In the genomic region with DNA sequence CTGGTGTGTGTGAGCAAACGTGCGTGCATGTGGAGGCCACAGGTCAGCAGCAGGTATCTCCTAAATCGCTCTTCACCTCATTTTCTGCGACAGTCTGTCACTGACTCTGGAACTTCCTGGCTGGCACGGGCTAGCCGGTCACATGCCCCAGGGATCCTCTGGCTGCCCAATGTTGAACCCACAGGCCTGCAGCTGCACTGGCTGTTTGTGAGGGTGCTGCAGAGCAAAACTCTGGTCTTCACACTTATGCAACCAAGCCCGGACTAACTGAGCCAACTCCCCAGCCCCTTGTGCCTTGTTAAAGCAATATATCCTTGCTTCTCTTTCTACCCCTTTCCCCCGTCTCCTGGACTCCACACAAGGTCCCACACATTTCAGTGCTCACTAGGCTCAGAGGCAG, we compare ENCODE assay signal across 9 mouse cellular contexts. TPM values are rescaled to one million over a fixed set of nuclear protein-coding genes. Genes with fewer than 3 reads are reported as not detected.
DNase-seq lines count a peak whose midpoint lies in the region; ATAC-seq and TF ChIP-seq lines count a peak whose summit lies in the region.
"Had no signal": no experiment of that assay in that cellular context is flagged by ENCODE, and none has a peak within 500 bp of the region (broad histone marks: within the 10 kb centered on the region; RNA-seq: fewer than 3 reads in every experiment).

No protein-coding gene starts in this region.

- peak overlapping the region; percentile 91 for H3K27ac ChIP-seq in heart, embryonic 12.5 days (ENCODE audit: poor library complexity, severe bottlenecking)

- H3K36me3 ChIP-seq in heart, embryonic 12.5 days: no peaks in the 10 kb centered on the region

- 0 out of 2 replicates have a peak overlapping the region, but pooled peaks have one; percentile 12 for H3K4me3 ChIP-seq in heart, embryonic 12.5 days
- H3K4me3 ChIP-seq in lung, adult 2 months (replicated peaks; ENCODE audit: extremely low read depth, low read depth, low read length): no peak overlapping the region

- peak; percentile 41 to 54 for DNase-seq in left cerebral cortex, postnatal 25 days (ENCODE audit: low spot score in 2 of 2)
- DNase-seq in left cerebral cortex, adult 18-20 months (ENCODE audit: low spot score in 2 of 2): no peak
- DNase-seq in brain, adult 2 months (ENCODE audit: low read depth, low spot score): peak; percentile 77
- peak; percentile 66 for DNase-seq in lung, adult 2 months
- DNase-seq in urinary bladder, postnatal 4 days (ENCODE audit: low spot score in 2 of 2): no peak
- no peak for DNase-seq in urinary bladder, adult 18-20 months (ENCODE audit: low spot score in 2 of 2)

- TF ChIP-seq POLR2A in lung, adult 2 months (IDR thresholded peaks at IDR 0.05; ENCODE audit: borderline replicate concordance, extremely low read depth, low read depth, low read length): peak; percentile 30; the same call in 1 of the 2 replicates

- 16% methylated on average over 8 of the region's 8 CpGs for WGBS in heart, embryonic 12.5 days
- 22% methylated on average over 8 of the region's 8 CpGs for WGBS in lung, adult 2 months

- H3K4me2 ChIP-seq in heart, embryonic 12.5 days: peak overlapping the region; percentile 63

- H3K27me3 ChIP-seq in heart, embryonic 12.5 days (replicated peaks): no peaks in the 10 kb centered on the region
- H3K27me3 ChIP-seq: Patski had no signal

- no peak for ATAC-seq in heart, embryonic 12.5 days (ENCODE audit: insufficient number of reproducible peaks, low FRiP score)
- no peak for ATAC-seq in erythroid progenitor cell, adult 5-6 weeks (replicated peaks; ENCODE audit: low FRiP score, poor library complexity, severe bottlenecking)
- ATAC-seq: Patski had no signal

- no peak for TF ChIP-seq CTCF in lung, adult 2 months (IDR thresholded peaks at IDR 0.05; ENCODE audit: insufficient read depth, low read length)

- peaks cover 73% of the 10 kb centered on the region for H3K4me1 ChIP-seq in heart, embryonic 12.5 days (replicated peaks)
- peaks cover 28% of the 10 kb centered on the region for H3K4me1 ChIP-seq in lung, adult 2 months (ENCODE audit: control insufficient read depth, insufficient read depth, low read length)

- H3K9ac ChIP-seq in heart, embryonic 12.5 days: peak overlapping the region; percentile 33

- intact Hi-C loops in left cerebral cortex, postnatal 25 days (cut with DNase I): no loop called here

- H3K9me3 ChIP-seq in heart, embryonic 12.5 days (replicated peaks): no peaks in the 10 kb centered on the region

RNA-seq across cellular contexts. Expression of gene Cttnbp2nl, which starts 5.3 kb away (rescaled TPM):
- 10 to 100 TPM; 23.3 to 25.6 TPM for total RNA-seq in left cerebral cortex, postnatal 25 days (2021)
- 10 to 100 TPM; 26.0 to 31.0 TPM for total RNA-seq in left cerebral cortex, adult 18-20 months (2021)
- 40.1 and 43.3 TPM in 2 replicates for polyA plus RNA-seq in heart, embryonic 12.5 days (2016; fragmentation: Nextera tagmentation; extraction: Ambion mirVana)
- polyA plus RNA-seq in lung, adult 2 months (2012; rRNA removed): 18.5 and 21.6 TPM in 2 replicates
- 0.36 and 1.3 TPM in 2 replicates for total RNA-seq in erythroid progenitor cell, adult 5-6 weeks (2015; ENCODE audit: low replicate concordance)
- 0.30 and 0.51 TPM in 2 replicates for total RNA-seq in erythroid progenitor cell, adult 5-6 weeks (2017; ENCODE audit: low replicate concordance)

RNA-seq across cellular contexts. Expression of gene 4930564D02Rik, which starts 19.0 kb away (rescaled TPM):
- total RNA-seq in left cerebral cortex, postnatal 25 days (2021): not detected
- not detected for total RNA-seq in left cerebral cortex, adult 18-20 months (2021)
- not detected in 2 replicates for polyA plus RNA-seq in heart, embryonic 12.5 days (2016; fragmentation: Nextera tagmentation; extraction: Ambion mirVana)
- polyA plus RNA-seq in lung, adult 2 months (2012; rRNA removed): not detected in 2 replicates
- total RNA-seq in erythroid progenitor cell, adult 5-6 weeks (2015; ENCODE audit: low replicate concordance): not detected in 2 replicates
- total RNA-seq in erythroid progenitor cell, adult 5-6 weeks (2017; ENCODE audit: low replicate concordance): not detected in 2 replicates
- polyA plus RNA-seq: Patski had no signal

Comparison
In these comparisons a context has a peak if more than half of its experiments do, and no peak if none do; other contexts are left out.
1. DNase-seq: peak in left cerebral cortex, postnatal 25 days (2 of 2), brain, adult 2 months (single experiment) and lung, adult 2 months (single experiment); none in left cerebral cortex, adult 18-20 months (0 of 2), urinary bladder, postnatal 4 days (0 of 2) and urinary bladder, adult 18-20 months (0 of 2).
2. RNA of gene Cttnbp2nl, which starts 5.3 kb away (total RNA-seq): 26.0 to 31.0 TPM in left cerebral cortex, adult 18-20 months and 23.3 to 25.6 TPM in left cerebral cortex, postnatal 25 days; 0.30 to 1.3 TPM in erythroid progenitor cell, adult 5-6 weeks; every median in the first group is over 10 times any median in the second.